Mouse (Mus musculus) embryonic stem cell, embryonic (primary cell): ENCODE results near the gene Uap1l1.

Experiments used
- CTCF ChIA-PET, 4 experiments: fragments of 300-600 bp in 2 of 4; fragments of 350-600 bp in 2 of 4; sonication (Branson Sonifier 250); formaldehyde crosslinking; loops; one replicate each; lab custom pipeline; 2022; ENCODE audit warnings: inconsistent platforms in 2 of 4; lab: Charles Lee
- POLR2A ChIA-PET, 4 experiments: fragments of 300-600 bp in 2 of 4; fragments of 350-600 bp in 2 of 4; sonication (Branson Sonifier 250); formaldehyde crosslinking; loops; one replicate each; lab custom pipeline; 2022; ENCODE audit warnings: antibody characterized with exemption in 4 of 4, inconsistent platforms in 1 of 4; lab: Charles Lee

Uap1l1 gene

DNA sequence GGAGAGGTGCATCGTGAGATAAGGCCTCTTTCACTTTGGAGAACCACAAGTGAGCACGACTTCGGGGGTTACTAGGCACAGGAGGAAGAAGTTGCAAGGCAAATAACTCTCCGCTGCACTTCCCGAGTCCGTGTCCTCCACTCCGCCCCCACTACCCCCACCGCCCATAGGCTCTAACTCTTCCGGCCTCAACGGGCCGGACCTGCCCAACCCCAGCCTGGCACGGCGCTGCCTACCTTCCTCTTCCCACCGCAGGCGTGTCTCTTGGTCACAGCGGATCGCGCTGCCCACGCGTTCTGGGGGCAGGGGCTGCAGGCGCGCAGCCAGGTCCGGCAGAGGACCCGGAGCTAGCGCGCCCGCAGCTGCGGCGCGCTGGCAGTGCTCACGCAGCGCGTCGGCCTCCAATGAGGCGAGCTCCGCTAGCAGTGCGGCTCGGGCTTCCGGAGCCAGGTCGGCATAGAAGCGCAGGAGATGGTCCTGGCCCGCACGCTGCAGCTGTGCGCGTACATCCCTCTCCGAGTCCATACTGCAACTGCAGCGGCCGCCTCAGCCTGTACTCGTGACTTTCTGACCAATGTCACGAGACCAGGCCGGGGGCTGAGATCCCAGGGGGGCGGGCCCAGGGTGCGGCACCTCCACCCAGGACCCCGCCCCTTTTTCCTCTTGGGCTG, at the start of gene Uap1l1:
Gene Uap1l1, minus strand, starts transcription at position 592 of the 671 bp plus-strand sequence.
- CTCF ChIA-PET = interaction anchor here (0.6 to 3.1 kb wide), 7 partner anchors 11 to 279 kb away, joined by 3 to 14 read pairs (median 3); no protein-coding TSS in a partner anchor

GRCm38 (mm10) chr2:25413436-25413835, 48.0 kb upstream of the Uap1l1 start:
- ChIA-PET CTCF (interaction anchor here in 2 of 4 experiments (0.8 to 3.1 kb wide), 8 partner anchors 9 to 134 kb away, joined by 3 to 11 read pairs (median 5); partner anchors contain the start of genes Abca2 (in 1 of the 2) and Fut7 (in 1 of the 2)), POLR2A (interaction anchor here in 1 of 4 experiments (0.6 to 1.4 kb wide), 2 partner anchors 12 to 97 kb away, joined by 3 read pairs; no protein-coding TSS in a partner anchor)

More for the DNA sequence above, at the start of gene Uap1l1:
- POLR2A ChIA-PET = interaction anchor here (0.6 to 9.2 kb wide), 47 partner anchors 8 to 186 kb away, joined by 3 to 146 read pairs (median 4); partner anchors contain the start of genes Dpp7 (in 2 of the 4), Entpd2 (in 2 of the 4), Anapc2 (in 1 of the 4) and Man1b1 (in 1 of the 4)

GRCm38 (mm10) chr2:25408908-25409307, 43.4 kb upstream of the Uap1l1 start:
- POLR2A ChIA-PET = no interaction called here
- CTCF ChIA-PET = interaction anchor here in 3 of 4 experiments (0.5 to 1.0 kb wide), 4 partner anchors 13 to 172 kb away, joined by 3 to 4 read pairs (median 3); partner anchors contain the start of gene Ajm1 (in 1 of the 3)

DNA sequence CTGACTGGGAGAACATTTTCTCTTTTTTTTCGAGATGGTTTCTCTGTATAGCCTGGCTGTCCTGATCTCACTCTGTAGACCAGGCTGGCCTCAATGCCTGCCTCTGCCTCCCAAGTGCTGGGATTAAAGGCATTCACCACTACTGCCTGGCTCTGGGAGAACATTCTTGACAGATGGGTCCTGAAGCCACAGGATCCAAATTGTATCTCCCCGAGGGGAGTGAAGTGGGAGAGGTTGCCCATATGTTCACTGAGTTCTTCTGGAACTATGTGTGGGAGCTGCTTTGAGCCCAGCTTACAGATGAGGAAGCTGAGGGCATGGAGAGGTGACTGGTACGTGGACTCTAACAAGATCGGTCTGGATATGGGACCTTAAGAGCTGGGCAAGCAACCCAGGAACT, 38.5 kb upstream of the Uap1l1 start:
- CTCF ChIA-PET = interaction anchor here in 3 of 4 experiments (0.5 to 1.3 kb wide), 5 partner anchors 9 to 65 kb away, joined by 3 to 5 read pairs (median 3); no protein-coding TSS in a partner anchor

GRCm38 (mm10) chr2:25402972-25403601, 37.6 kb upstream of the Uap1l1 start:
- ChIA-PET POLR2A (interaction anchor here in 1 of 4 experiments (1.0 to 1.2 kb wide), 6 partner anchors 14 to 141 kb away, joined by 3 to 4 read pairs (median 4); partner anchors contain the start of genes Dpp7, Man1b1, Sapcd2 and Tprn), CTCF (interaction anchor here (0.9 to 1.3 kb wide), 27 partner anchors 12 to 178 kb away, joined by 3 to 13 read pairs (median 4); partner anchors contain the start of genes Ajm1 (in 2 of the 4), Phpt1 (in 1 of the 4), Sapcd2 (in 1 of the 4) and Tmem203 (in 1 of the 4))

More for the DNA sequence above, 38.5 kb upstream of the Uap1l1 start:
- POLR2A ChIA-PET = interaction anchor here in 2 of 4 experiments (0.6 to 1.3 kb wide), 4 partner anchors 8 to 143 kb away, joined by 3 to 5 read pairs (median 4); partner anchors contain the start of genes Entpd2 (in 1 of the 2), Sapcd2 (in 1 of the 2) and Traf2 (in 1 of the 2)

DNA sequence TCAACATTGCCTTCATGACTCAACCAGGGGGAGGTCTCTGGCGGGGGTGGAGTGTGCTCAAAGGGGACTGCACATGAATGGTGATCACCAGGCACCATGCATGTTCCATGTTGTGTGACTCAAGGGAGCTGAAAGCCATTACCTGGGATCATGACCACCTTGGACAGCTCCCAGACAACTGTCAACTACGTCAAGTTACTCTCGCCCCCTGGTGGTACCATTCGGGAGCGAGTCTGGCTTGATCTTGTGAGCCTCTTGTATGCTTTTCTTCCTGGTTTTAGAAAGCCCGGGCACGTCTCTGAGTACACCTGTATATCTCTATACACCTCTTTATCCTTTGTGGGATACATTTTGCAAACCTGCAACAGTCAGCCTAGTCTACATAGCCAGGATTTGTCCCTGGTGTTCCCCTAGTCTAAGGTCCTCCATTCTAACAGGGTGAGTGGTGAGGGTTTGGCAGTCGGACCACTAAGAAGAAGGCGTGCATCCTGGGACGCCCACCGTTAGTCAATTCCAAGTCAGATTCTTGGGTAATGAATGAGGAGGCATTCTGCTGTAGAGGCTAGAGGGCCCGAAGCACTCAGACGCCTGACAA, 37.0 kb upstream of the Uap1l1 start:
- ChIA-PET CTCF (interaction anchor here (0.6 to 1.3 kb wide), 42 partner anchors 8 to 208 kb away, joined by 3 to 13 read pairs (median 4); partner anchors contain the start of genes Sapcd2 (in 3 of the 4), Ajm1 (in 2 of the 4), Abca2 (in 1 of the 4) and Paxx (in 1 of the 4)), POLR2A (interaction anchor here in 3 of 4 experiments (0.6 to 1.2 kb wide), 11 partner anchors 12 to 178 kb away, joined by 3 to 4 read pairs (median 3); partner anchors contain the start of genes Dpp7 (in 1 of the 3), Man1b1 (in 1 of the 3), Sapcd2 (in 1 of the 3) and Tprn (in 1 of the 3))

- ChIA-PET POLR2A (interaction anchor here in 3 of 4 experiments (0.6 to 2.6 kb wide), 29 partner anchors 9 to 220 kb away, joined by 3 to 17 read pairs (median 4); partner anchors contain the start of genes Sapcd2 (in 3 of the 3), Anapc2 (in 1 of the 3), Dpp7 (in 1 of the 3) and Nrarp (in 1 of the 3)), CTCF (interaction anchor here (0.6 to 3.0 kb wide), 67 partner anchors 9 to 1754 kb away, joined by 3 to 28 read pairs (median 4); partner anchors contain the start of genes Abca2 (in 3 of the 4), Nrarp (in 2 of the 4), Sapcd2 (in 2 of the 4) and Tprn (in 2 of the 4))
Observed at GRCm38 (mm10) chr2:25400764-25401163, 35.3 kb upstream of the Uap1l1 start.

- ChIA-PET POLR2A (interaction anchor here in 3 of 4 experiments (0.6 to 2.6 kb wide), 29 partner anchors 9 to 219 kb away, joined by 3 to 17 read pairs (median 4); partner anchors contain the start of genes Sapcd2 (in 2 of the 3), Anapc2 (in 1 of the 3), Dpp7 (in 1 of the 3) and Nrarp (in 1 of the 3)), CTCF (interaction anchor here (0.6 to 3.0 kb wide), 66 partner anchors 9 to 1754 kb away, joined by 3 to 28 read pairs (median 4); partner anchors contain the start of genes Abca2 (in 3 of the 4), Nrarp (in 2 of the 4), Sapcd2 (in 2 of the 4) and Tprn (in 2 of the 4))
Observed at GRCm38 (mm10) chr2:25400291-25400690, 34.8 kb upstream of the Uap1l1 start.

DNA sequence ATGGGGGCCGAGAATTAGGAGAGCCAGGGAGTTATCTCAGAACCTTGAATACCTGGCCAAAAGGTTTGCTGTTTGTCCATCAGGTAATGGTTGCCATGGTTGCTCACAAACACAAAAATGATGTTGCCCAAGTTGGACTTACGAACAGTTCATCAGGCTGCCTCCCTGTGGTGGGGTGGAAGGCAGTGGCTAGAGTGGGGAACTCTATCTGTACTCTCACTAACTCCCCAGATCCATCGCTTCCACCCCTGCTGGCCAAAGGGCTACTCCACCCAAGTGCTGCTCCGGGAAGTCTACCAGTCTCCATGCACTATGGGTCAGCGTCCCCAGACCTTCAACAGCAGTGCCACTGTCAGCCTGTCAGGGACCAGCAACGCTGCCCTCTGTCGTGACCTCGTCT, 33.6 kb upstream of the Uap1l1 start, which contains the start of gene Npdc1:
Gene Npdc1, plus strand, starts transcription at position 301 of the 400 bp plus-strand sequence.
- ChIA-PET CTCF (interaction anchor here in 3 of 4 experiments (0.6 to 3.0 kb wide), 3 partner anchors 24 to 127 kb away, joined by 3 to 26 read pairs (median 8); partner anchors contain the start of gene Lrrc26 (in 1 of the 3)), POLR2A (interaction anchor here in 1 of 4 experiments (2.6 kb wide), 1 partner anchor 27 kb away, joined by 10 read pairs; the partner anchor contains the start of gene Sapcd2)

GRCm38 (mm10) chr2:25398065-25398464, 32.6 kb upstream of the Uap1l1 start:
- ChIA-PET POLR2A (interaction anchor here in 2 of 4 experiments (1.4 to 6.8 kb wide), 5 partner anchors 16 to 26 kb away, joined by 4 to 43 read pairs (median 17); partner anchors contain the start of gene Sapcd2 (in 2 of the 2)), CTCF (interaction anchor here in 2 of 4 experiments (0.6 to 4.4 kb wide), 4 partner anchors 21 to 158 kb away, joined by 3 to 17 read pairs (median 4); no protein-coding TSS in a partner anchor)

DNA sequence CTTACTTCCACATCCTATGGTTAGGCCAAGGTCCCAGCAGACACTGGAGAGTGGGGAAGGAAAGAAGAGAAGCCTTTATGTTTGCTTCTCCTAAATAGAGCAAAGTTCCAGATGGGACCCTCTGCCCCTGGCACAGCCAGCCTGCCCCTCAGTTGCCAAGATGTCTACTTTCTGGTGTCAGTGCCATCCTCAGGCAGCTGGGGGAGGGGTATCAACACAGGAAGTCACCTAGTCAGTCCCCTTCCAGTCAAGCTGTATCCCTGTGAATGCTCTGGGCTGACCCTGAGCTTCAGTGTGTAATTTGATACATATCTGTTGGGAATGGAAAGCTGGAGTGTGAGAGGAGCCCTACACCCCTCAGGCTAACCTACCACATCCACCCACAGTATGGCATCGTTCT, 31.5 kb upstream of the Uap1l1 start:
- CTCF ChIA-PET = interaction anchor here in 3 of 4 experiments (0.6 to 4.4 kb wide), 12 partner anchors 14 to 181 kb away, joined by 3 to 17 read pairs (median 4); partner anchors contain the start of genes Abca2 (in 1 of the 3) and Traf2 (in 1 of the 3)
- POLR2A ChIA-PET = interaction anchor here in 3 of 4 experiments (1.0 to 6.8 kb wide), 20 partner anchors 11 to 201 kb away, joined by 3 to 43 read pairs (median 6); partner anchors contain the start of genes Sapcd2 (in 2 of the 3), Tubb4b (in 2 of the 3), AL732309.1 (in 1 of the 3) and Anapc2 (in 1 of the 3)

DNA sequence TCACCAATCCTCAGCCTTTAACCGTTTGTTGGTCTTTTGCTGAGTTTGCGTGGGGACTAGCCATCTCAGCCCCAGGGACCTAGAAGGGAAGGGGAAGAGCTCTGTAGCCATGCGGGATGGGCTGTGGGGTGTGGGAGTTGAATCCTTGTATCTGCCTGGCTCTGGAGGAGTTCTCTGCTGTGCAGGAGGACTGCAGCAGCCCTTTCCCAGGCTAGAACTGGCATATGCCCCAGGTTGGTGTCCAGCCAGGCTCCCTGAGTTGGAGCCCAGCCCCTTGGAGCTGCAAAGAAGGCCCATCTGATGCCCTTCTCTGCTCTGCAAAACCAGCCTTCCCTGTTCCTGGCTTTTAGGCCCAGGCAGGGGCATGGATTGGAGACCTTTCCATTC, 31.1 kb upstream of the Uap1l1 start:
- CTCF ChIA-PET = interaction anchor here (0.6 to 4.4 kb wide), 18 partner anchors 14 to 195 kb away, joined by 3 to 17 read pairs (median 4); partner anchors contain the start of genes Abca2 (in 2 of the 4), Ajm1 (in 1 of the 4), Sapcd2 (in 1 of the 4) and Traf2 (in 1 of the 4)
- POLR2A ChIA-PET = interaction anchor here (0.6 to 6.8 kb wide), 34 partner anchors 8 to 216 kb away, joined by 3 to 43 read pairs (median 5); partner anchors contain the start of genes Sapcd2 (in 3 of the 4), Tubb4b (in 2 of the 4), AL732309.1 (in 1 of the 4) and Anapc2 (in 1 of the 4)

GRCm38 (mm10) chr2:25395721-25396596, 30.5 kb upstream of the Uap1l1 start, which contains the start of gene Entpd2:
TSS of gene Entpd2 (plus strand) at chr2:25395874.
- ChIA-PET CTCF (interaction anchor here in 3 of 4 experiments (0.8 to 4.4 kb wide), 20 partner anchors 15 to 196 kb away, joined by 3 to 17 read pairs (median 3); partner anchors contain the start of genes Abca2 (in 2 of the 3), Ajm1 (in 1 of the 3), Sapcd2 (in 1 of the 3) and Traf2 (in 1 of the 3)), POLR2A (interaction anchor here (0.6 to 6.8 kb wide), 38 partner anchors 8 to 461 kb away, joined by 3 to 43 read pairs (median 4); partner anchors contain the start of genes Sapcd2 (in 3 of the 4), Tubb4b (in 2 of the 4), AL732309.1 (in 1 of the 4) and Anapc2 (in 1 of the 4))
